Mouse (Mus musculus) MN1 (cell line): Measurements from ENCODE around the gene Daam1.

Experiments used
- DNase-seq: peaks from one replicate; pipeline ENCODE4 v3.0.0-alpha.2; 2016; ENCODE audit warnings: low spot score

Gene Daam1

GRCm38 (mm10) chr12:71999671-72000070 is 168.8 kb downstream of the Daam1 start:
- DNase-seq, result no peak

DNA sequence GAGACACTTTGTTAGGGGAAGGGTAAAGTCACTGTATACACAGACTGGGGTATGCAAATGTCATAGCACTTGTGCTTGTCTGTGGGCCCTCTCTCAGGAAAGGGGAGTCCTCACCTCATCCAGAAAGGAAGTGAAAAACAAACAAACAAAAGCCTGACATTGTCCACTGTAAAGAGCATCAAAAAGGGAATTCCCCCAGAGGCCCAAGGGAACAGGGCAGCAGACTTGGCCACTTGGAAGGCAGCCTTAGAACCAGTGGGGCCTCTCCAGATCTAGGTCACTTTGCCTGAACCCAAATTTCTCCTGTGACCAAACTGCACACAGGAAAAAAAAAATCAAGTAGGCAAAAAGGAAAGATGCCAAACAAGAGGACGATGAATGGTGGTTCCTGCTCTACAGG is 170.9 kb downstream of the Daam1 start:
- no peak for DNase-seq

GRCm38 (mm10) chr12:72005307-72005706 is 174.4 kb downstream of the Daam1 start:
- no peak for DNase-seq

DNA sequence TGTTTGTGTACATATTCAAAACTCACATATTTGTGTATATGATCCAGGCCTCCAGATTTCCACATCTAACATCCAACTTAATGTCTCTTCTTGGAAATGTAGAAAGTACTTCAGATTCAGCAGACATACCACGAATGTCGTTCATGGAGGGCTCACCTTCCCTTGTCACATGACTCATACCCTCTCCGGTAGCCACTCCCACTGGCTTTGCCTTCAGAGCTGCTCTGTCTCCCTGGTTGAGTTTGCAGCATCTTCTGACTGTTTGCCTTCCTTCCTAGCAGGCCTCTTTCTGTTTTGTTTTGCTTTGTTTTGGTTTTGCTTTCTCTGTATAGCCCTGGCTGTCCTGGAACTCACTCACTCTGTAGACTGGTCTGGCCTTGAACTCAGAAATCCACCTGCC is 176.8 kb downstream of the Daam1 start:
- no peak for DNase-seq

DNA sequence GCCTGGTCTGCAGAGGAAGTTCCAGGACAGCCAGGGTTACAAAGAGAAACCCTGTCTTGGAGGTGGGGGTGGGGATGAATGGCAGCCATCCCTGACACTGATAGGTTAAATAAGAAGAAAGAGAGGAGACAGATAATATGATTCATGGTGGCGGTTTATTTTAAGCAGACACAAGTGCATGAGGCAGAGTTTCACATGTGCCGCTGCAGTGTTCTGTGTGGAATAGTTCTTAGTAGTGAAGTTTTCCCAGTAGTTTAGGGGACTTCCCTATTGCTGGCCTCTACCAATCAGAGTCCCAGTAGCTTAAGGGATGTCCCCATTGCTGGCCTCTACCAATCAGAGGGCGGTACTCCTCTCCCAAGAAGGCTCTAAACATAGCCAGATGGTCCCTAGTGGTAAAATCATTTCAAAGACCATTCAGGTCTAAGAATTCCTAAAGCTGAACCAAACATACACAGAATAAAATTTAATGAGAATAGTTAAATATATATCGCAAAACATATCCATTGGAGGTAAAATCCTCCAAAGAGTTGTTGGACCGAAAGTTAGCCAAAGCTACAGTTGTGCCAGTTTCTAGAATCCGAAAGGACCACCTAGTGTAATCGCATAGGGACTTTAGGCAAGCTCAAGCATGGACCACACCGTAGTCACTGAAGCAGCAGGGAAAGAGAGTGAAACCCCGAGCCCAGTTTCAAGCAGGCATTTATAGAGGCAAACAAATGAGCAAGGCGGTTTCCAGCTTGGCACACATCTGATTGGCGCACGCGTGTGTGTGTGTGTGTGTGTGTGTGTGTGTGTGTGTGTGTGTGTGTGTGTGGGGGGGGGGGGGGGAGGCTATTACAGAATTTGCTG is 178.4 kb downstream of the Daam1 start:
- DNase-seq, result no peak

DNA sequence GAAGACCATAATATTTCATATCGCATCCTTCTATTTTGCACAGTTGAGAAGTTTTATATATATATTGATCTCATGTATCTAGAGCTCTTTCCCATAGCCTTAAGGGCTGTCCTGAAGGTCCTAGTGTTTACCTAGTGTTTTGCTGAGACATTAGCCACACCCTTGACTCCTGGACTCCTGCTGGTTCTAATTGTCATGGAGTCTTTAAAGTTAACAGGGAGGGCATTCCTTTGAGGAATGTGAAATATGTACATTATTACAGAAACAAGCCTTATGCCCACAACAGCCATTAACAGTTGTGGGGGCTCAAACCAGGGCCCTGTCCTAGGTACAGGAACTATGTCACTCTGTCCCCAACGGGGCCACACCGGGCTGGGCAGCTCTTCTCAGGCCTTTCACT is 180.5 kb downstream of the Daam1 start:
- DNase-seq, result no peak

DNA sequence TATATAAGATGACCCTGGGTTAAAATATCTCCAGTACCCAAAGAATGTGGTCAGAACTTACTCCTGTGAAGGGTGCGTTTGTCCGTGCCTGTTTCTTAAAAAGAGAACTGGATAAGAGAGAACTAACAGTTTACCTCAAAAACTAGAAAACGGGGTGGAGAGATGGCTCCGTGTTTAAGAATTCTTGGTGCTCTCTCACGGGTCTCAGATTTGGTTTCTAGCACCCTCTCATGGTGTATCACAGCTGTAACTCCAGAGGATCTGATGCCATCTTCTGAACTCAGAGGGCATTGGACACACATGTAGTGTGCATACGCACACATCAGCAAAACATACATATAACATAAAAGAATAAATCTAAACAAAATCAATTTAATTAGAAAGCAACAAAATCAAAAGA is 181.2 kb downstream of the Daam1 start:
- DNase-seq, result no peak

DNA sequence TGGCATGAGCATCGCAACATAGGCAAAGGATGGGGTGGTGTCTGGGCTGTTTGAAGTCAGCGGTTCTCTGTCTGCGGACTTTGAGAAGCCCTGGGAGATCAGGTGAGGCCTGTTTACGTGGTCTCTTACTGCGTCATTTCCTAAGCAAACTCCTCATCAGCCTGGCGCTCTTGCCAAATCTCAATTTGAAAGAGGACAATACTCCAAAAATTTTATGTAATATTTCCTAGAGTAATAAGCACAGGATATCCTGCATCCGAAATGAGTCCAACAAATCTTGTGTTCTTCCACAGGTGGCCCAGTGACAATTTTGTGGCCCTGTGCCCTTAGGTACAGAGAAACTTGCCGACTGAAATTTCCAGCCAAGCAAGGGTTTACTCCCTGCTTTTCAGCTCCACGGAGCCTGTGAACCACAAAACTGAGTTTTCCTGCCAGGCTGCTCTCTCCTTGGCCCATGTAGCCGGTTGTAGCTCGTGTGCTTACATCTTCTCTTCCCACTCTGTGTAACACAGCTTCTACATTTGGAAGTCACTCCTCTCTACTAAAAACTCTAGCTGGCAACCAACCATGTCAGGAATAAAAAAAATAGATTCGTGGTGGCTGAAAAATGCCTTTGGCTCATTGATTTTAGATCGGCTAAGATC is 183.0 kb downstream of the Daam1 start:
- no peak for DNase-seq

DNA sequence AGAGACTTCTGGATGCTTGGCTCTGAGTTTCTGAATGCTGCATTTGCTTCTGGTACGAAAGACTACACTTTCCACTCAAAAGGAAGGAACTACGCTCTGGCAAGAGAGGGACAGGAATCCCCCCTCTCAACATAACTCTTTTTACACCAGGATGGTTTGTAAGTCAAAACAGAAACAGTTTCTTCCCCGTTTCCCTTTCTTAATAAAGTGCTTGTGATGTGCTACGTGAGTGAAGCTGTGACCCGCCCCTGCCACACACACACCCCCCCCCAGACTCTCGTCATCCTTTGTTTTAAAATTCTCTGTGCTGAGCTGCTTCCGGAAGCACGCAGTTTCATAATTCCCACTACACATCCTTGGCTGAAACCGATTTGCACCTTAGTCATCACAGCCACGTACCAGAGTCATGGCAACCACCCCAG is 183.5 kb downstream of the Daam1 start:
- DNase-seq, result no peak

DNA sequence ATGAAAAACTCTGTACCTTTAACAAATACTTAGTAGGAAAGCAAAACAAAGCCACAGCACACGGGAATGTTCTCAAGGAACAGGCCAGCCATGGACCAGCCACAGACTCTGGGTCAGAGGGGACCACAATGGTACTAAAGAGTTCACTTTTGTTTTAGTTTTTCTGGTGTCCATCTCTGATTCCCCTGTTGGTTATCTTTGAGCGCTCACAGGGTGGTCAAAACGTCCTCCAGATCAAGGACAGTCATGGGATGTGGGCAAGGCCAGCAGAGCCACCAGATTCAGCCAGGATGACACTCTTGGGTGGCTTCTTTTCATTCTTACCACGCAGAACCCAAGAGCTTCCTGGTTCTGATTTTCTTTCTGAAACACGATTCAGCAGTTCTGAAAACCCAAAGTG is 184.4 kb downstream of the Daam1 start:
- no peak for DNase-seq

DNA sequence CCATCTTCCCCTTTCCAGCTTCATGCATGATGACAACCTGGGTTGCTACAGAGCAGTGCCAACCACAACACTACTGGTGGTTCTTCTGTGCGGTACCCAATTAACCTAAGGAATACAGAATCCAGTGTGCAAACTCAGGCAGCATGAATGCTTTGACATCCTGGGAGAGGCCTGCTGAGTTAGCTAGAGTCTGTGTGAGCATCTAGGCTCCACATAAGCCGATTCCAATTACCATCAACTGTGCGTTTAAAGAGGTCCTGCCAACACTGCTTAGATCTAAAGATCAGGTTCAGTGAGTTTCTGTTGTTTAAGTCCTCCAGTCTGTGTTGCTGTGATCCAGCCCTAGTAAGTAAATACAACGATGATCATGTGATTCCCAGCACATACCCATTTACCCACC is 189.4 kb downstream of the Daam1 start:
- no peak for DNase-seq

GRCm38 (mm10) chr12:72021543-72021942 is 190.7 kb downstream of the Daam1 start:
- DNase-seq, result no peak

DNA sequence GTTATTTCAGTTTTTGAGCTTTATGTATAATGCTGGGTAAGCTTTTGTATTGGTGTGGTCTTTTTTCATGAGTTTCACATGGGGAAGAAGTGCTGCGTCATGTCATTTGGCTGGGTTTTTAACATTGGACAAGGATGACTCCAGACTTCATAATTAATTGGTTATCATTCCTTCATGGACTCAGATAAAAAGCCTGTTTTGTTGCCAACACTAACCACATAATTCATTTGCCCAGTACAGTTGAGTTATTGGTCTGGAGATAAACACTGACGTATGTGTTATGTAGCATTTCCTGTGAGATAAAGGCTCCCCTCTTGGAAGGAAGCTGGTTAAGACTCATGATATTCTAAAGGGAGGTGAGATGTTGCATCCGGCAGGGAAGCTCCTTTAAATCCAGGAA is 191.9 kb downstream of the Daam1 start:
- DNase-seq, result peak; percentile 32

DNA sequence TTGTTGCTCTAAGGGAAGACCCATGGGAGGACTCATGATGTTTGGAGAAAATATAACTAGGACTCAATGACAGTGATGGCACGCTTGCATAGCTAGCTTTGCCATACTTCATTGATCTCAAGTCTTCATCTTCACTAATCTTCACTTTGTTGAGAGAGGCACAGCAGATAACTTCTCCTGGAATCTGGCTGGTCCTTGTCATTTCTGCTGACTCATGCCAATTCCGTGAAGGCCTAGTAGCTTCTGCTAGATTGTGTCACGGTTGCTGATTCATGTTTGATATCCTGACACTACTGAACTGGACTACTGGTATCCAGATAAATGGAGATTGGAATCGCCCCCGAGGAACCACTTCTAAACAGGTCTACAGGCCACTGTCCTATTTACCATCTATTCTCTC is 192.7 kb downstream of the Daam1 start:
- no peak for DNase-seq

DNA sequence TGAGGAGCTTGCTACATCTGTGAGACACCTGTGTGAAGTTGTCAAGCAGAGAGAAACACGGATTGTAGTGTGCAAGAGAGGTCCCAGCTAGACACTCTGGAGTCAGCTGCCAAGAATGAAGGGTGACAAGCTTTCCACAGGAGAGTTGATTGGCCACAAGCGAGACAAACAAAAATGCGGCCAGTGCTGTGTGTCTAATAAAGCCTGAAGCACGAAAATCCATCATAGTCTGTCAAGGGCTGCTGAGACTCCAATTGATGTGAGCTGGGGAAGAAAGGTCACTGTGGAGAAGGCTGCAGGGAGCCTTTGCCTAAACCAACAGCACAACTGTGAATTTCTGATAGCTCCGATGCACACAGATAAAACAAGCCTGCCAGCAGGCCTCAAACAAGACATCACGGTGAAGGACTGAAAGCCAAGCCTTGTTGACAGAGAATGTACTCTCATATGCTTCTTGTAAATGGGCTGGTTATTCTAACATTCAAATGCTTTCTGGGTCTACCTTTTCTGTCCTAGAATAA is 194.5 kb downstream of the Daam1 start:
- no peak for DNase-seq

GRCm38 (mm10) chr12:72031171-72031570 is 200.3 kb downstream of the Daam1 start:
- no peak for DNase-seq

DNA sequence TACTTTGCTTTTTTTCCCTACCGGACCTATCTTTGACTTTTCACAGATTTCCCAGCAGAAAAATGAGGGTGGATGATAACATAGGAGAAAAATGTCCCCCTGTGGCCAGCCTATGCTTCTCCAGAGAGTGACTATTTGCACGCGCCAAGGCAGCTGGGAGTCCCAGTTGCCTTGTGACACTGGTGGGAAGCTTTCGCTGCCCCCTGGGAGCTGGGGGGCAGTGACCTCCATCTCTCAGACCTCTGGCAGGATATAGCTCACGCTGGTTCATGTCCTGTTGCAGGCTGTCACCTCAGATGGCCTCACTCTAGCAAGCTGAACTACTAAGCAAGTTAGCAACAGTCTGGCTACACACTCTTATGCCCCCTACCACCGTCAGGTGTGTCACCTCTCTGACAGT is 200.9 kb downstream of the Daam1 start:
- DNase-seq, result no peak

GRCm38 (mm10) chr12:72036097-72036661 is 205.3 kb downstream of the Daam1 start:
- DNase-seq, result no peak

DNA sequence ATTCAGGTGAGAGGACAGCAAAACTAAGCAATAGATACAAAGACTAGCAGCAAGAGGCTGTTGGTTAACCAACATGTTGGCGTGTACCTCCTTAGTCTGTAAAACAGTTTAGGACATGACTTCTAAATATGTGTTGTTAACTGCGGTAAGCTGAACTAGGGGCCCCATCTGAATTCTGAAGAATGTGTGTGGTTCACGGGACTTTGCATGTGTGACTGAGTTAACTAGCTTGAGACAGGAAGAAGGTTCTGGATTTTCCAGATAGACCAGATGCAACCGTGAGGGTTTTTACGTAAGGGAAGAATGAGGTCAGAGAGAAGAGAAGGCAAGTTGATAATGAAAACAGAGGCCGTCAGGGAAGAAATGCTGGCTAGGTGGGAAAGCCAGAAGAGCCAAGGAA is 206.2 kb downstream of the Daam1 start:
- DNase-seq, result no peak

- no peak for DNase-seq
Measured at GRCm38 (mm10) chr12:72038866-72039265, 208.0 kb downstream of the Daam1 start.

- no peak for DNase-seq
Measured at GRCm38 (mm10) chr12:72039501-72039900, 208.6 kb downstream of the Daam1 start.

GRCm38 (mm10) chr12:72041238-72041637 is 210.4 kb downstream of the Daam1 start:
- DNase-seq, result no peak
